Mouse (Mus musculus): ENCODE measurements around the gene Thoc5.

Thoc5 gene

GRCm38 (mm10) chr11:4906231-4906630, 11.1 kb downstream of the Thoc5 start:
- no peak for DNase-seq (ENCODE audit: low spot score in 2 of 2)

DNA sequence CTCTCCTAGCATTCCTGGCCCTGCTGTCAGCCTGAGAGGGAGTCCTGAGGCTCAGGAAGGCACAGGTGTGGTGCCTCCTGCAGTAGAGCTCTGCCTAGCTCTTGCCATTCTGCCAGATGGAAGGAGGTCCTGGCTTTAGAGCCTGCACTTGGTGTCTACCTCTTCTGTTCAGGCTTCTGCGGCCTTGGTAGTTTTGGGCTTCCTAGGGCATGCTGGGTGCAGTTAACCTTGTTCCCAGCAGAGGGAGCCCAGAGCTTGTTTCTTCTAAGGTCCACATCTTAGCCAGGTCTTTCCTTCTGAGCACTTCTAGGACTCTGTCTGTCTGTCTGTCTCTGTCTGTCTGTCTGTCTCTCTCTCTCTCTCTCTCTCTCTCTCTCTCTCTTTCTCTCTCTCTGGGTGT, 20.9 kb downstream of the Thoc5 start:
- peak in 1 of 2 experiments; percentile 70 for DNase-seq (ENCODE audit: low spot score in 2 of 2)

DNA sequence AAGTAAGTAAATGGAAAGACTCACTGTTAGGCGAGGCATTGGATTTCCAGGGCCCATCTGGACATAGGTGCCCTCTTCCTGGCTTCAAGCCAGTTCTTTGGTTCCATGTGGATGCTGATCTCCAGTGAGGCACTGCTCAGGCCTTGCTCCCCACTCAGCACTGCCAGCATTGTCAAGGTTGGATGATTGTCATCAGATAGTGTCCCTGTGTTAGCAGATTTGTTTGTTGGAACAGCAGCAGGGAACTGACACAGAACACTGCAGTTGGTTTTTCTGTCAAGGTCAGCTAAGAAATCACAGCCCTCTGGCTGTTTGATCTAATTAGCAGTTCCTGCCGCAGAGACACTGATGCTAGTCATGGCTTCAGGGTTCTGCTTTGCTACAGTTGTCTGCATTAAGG, 26.2 kb downstream of the Thoc5 start:
- no peak for DNase-seq (ENCODE audit: low spot score in 2 of 2)

DNA sequence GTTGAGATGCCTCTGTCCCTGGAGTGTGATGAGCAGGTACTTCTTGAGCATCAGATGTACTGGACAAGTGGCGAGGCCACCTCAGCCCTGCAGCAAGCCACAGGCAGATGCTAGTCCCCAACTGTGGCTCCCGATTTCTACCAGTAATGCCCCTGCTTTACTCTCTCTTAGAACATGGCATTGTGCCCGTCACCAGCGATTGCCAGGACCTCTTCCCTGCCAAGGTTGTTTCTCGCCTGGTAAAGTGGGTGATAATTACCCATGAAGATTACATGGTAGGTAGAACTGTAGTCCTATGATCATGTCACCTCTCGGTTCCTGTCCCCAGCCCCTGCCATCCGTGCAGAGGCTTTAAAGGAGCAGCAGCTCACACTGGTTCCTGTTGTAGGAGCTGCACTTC, 26.6 kb downstream of the Thoc5 start:
- DNase-seq (ENCODE audit: low spot score in 2 of 2), result no peak

DNA sequence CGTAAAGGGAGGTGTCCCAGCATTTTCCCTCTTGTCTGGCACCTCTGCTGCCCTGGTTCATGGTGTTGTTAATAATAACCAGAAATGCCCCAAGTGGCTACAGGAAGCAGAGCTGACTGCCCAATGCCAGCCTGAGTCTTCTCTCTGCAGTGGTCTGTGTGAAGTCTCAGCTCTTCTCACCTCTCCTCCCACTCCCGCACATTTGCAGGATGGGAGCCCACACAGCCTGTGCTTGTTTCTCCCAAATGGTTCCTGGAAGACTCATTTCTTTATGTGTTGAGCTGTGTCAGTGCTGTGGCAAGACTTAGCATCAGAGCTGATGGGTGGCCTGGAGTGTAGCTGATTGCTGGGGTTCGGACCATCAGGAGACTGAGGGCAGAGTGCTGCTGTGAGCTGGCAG, 32.1 kb downstream of the Thoc5 start:
- peak in 1 of 2 experiments; percentile 68 for DNase-seq (ENCODE audit: low spot score in 2 of 2)

GRCm38 (mm10) chr11:4931009-4931601, 36.0 kb downstream of the Thoc5 start:
- no peak for DNase-seq (ENCODE audit: low spot score in 2 of 2)

GRCm38 (mm10) chr11:4936243-4936642, 41.1 kb downstream of the Thoc5 start:
- DNase-seq (ENCODE audit: low spot score in 2 of 2), result no peak

DNA sequence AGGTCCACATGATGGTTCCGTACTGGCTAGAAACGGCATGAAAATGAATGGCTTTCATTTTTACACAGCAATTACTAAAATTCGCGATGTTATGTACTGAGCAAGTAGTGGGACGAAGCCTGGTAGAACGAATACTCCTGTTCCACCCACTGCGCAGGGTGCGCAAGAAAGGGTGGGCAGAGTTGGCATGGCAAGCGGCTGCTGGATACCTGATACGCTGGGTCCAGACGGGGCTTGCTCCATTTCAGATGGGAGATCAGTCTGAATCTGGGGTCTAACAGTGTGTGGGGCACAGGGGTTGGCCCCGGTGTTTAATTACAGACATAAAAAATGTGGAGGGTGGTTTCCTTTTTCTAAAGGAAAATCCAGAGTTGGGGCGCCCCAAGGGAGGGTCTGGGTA, 51.4 kb downstream of the Thoc5 start:
- DNase-seq (ENCODE audit: low spot score in 2 of 2), result no peak

DNA sequence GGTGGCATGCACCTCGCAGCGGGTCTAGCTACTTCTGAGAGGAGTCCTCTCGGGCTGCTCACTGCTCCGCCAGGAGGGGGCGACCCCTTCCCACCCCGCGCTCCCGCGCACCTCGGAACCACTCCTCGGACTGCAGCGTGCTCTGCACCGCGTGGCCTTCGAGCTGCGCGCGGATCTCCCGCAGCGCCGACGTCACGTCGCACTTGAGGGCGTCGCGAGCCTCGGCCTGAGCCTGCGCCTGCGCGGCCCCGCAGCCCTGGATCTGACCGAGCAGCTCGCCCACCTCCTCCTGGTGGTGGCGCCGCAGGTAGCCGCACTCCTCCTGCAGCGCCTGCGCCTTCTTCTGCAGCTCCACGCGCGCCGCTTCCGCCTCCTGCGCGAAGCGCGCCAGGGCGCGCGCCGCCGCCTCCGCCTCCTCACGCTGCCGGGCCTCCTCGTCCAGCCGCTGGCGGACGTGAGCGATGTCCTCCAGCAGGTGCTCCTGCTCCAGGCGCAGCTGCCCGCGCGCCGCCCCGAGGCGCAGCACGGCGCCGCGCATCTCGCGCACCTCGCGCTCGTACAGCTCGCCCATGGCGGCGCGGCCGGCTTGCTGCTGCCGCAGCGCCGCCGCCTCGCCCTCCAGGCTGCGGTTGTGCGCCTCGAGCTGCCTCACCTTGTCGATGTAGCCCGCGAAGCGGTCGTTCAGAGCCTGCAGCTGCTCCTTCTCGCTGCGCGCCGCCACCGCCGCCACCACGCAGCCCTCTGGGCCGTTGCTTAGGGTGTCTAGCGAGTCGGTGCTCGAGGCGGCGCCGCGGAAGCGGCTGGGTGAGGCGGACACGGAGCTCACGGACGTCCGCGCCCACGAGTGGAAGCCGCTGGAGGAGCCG, 52.1 kb downstream of the Thoc5 start:
- DNase-seq (ENCODE audit: low spot score in 2 of 2), result peak; percentile 86 to 87

DNA sequence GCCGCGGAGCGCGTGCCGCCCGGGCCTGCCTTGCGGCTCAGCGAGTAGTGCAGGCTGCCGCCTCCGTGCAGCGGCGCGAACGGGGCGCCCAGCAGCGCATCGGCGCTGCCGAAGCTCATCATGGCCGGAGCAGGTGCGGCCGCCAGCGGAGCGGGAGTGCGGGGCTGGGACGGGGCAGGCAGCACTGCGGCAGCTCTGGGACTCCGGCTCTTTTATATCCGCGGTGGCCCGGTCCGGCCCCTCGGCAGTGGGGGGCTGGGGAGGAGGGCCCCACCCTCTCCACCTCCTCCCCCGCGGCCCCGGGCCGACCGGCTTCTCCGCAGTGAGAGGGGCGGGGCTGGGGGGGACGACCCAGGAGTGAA, 52.7 kb downstream of the Thoc5 start, which contains the start of gene Nefh:
Gene Nefh (minus strand): TSS at position 252 of the 362 bp plus-strand sequence.
- no peak for DNase-seq (ENCODE audit: low spot score in 2 of 2)

GRCm38 (mm10) chr11:4948792-4949191, 53.7 kb downstream of the Thoc5 start:
- no peak for DNase-seq (ENCODE audit: low spot score in 2 of 2)

GRCm38 (mm10) chr11:4949256-4950044, 54.3 kb downstream of the Thoc5 start:
- DNase-seq (ENCODE audit: low spot score in 2 of 2), result peak in 1 of 2 experiments; percentile 28

DNA sequence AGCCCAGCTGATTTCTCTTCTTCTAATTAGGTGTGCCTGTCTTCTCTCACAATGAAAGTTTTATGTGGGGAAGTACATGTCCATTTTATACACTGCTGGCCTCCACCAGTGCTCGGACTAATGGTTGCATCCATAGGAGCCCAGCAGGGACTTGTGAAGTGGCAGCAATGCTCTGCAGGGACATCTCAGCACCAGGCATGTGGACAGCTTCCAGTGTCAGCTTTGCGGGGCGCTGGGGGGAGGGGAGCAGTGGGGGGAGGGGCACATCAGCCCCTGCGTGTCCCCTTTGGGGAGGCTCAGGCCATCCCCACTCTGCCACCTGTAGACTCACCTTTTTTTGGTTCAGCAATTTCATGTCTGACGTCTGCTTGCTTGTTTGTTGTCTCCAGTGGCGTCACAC, 58.3 kb downstream of the Thoc5 start:
- DNase-seq (ENCODE audit: low spot score in 2 of 2), result no peak

GRCm38 (mm10) chr11:4953918-4954317, 58.8 kb downstream of the Thoc5 start:
- DNase-seq (ENCODE audit: low spot score in 2 of 2), result peak in 1 of 2 experiments; percentile 41

GRCm38 (mm10) chr11:4963099-4963808, 68.1 kb downstream of the Thoc5 start:
- no peak for DNase-seq (ENCODE audit: low spot score in 2 of 2)

DNA sequence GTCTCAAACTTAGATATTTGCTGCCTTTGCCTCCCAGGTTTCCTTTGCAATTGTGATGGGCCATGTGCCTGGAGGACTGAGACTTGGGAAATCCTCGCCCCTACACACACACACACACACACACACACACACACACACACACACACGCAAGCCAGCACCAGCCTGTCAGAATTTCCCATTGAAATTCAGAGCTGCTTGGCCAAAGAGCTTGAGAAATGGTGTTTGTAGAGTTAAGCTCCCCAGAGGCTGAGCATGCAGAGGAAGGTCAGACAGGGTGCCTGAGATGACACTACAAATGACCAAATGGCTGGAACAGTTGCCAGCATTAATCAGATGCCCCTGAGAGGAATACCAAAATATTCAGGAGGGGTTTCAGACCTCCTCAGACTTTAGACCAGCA, 71.2 kb downstream of the Thoc5 start:
- no peak for DNase-seq (ENCODE audit: low spot score in 2 of 2)

GRCm38 (mm10) chr11:4966888-4967287, 71.8 kb downstream of the Thoc5 start:
- no peak for DNase-seq (ENCODE audit: low spot score in 2 of 2)

DNA sequence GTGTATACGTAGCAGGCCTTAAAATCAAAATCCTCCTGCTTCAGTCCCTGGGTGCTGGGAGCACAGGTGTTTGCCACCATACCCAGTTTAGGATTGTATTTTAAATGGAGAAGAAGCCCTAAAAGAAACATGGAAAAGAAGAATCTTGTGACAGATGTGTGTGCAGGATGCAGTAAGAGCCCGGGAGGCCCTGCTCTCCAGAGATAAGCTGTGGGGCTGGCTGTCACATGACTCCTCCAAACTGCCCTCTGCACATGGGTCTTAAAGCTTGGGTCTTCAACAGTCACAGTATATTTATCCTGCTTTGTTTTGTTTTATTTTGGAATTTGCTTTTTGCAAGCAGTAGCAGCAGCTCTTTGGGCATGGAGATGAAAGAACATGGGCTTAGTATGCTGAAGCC, 72.4 kb downstream of the Thoc5 start:
- DNase-seq (ENCODE audit: low spot score in 2 of 2), result no peak

GRCm38 (mm10) chr11:4968376-4968775, 73.3 kb downstream of the Thoc5 start:
- DNase-seq (ENCODE audit: low spot score in 2 of 2), result no peak

- DNase-seq (ENCODE audit: low spot score in 2 of 2), result peak in 1 of 2 experiments; percentile 66
Observed at GRCm38 (mm10) chr11:4972967-4973870, 78.1 kb downstream of the Thoc5 start.

- no peak for DNase-seq (ENCODE audit: low spot score in 2 of 2)
Observed at GRCm38 (mm10) chr11:4973871-4974256, 78.7 kb downstream of the Thoc5 start.

Data from left cerebral cortex, adult 9 months (tissue).